Mouse (Mus musculus) limb, embryonic 13.5 days (tissue): ENCODE data around the gene Smim27. TPM values are rescaled to one million over a fixed set of nuclear protein-coding genes. Genes with fewer than 3 reads are reported as not detected.

Experiments used
- ATAC-seq: fragments of 200-750 bp; cut with Nextera tagmentation; 2 replicates; pipeline ENCODE4 v1.8.0; 2017; ENCODE audit warnings: low read depth, moderate number of reproducible peaks, moderate TSS enrichment; ENCODE audit not compliant: low FRiP score
- H3K27ac ChIP-seq: fragments of 300-500 bp; sonication (generic); 2 replicates; pipeline ENCODE4 v1.5.1; 2015; ENCODE audit warnings: inconsistent platforms, mild to moderate bottlenecking, moderate library complexity
- H3K27me3 ChIP-seq: fragments of 300-500 bp; sonication (generic); 2 replicates; pipeline ENCODE4 v1.6.1; 2015; ENCODE audit warnings: mild to moderate bottlenecking, inconsistent platforms
- H3K36me3 ChIP-seq: fragments of 300-500 bp; sonication (generic); 2 replicates; pipeline ENCODE4 v1.6.1; 2015; ENCODE audit warnings: inconsistent platforms, mild to moderate bottlenecking, moderate library complexity
- H3K4me1 ChIP-seq: fragments of 300-500 bp; sonication (generic); 2 replicates; pipeline ENCODE4 v1.6.1; 2015; ENCODE audit warnings: inconsistent platforms
- H3K4me2 ChIP-seq: fragments of 300-500 bp; sonication (generic); replicated peaks from 2 replicates; pipeline ENCODE4 v1.6.1; 2015; ENCODE audit warnings: inconsistent platforms, mild to moderate bottlenecking, moderate library complexity
- H3K4me3 ChIP-seq: fragments of 300-500 bp; sonication (generic); 2 replicates; pipeline ENCODE4 v1.5.1; 2015; ENCODE audit warnings: moderate library complexity, mild to moderate bottlenecking, inconsistent platforms
- H3K9ac ChIP-seq: fragments of 300-500 bp; sonication (generic); 2 replicates; pipeline ENCODE4 v1.6.1; 2015; ENCODE audit warnings: mild to moderate bottlenecking, inconsistent platforms
- H3K9me3 ChIP-seq: fragments of 300-500 bp; sonication (generic); 2 replicates; pipeline ENCODE4 v1.6.1; 2016; ENCODE audit warnings: inconsistent platforms
- WGBS: fragments of 180-500 bp; shearing (Covaris S2); methylation state at CpG from one replicate; pipeline ENCODE4 v1.1.7; 2015; 5-methylcytosine and 5-hydroxymethylcytosine counted together
- polyA plus RNA-seq: library from polyadenylated mRNA; unstranded; fragments of >200 nt; fragmentation: Nextera tagmentation; extraction: Ambion mirVana; gene quantifications from 2 replicates; pipeline ENCODE4 v1.2.1, GENCODE M21; 2015

Gene Smim27
- polyA plus RNA-seq, 1 experiment from 2014 or later, result 33.6 TPM

DNA sequence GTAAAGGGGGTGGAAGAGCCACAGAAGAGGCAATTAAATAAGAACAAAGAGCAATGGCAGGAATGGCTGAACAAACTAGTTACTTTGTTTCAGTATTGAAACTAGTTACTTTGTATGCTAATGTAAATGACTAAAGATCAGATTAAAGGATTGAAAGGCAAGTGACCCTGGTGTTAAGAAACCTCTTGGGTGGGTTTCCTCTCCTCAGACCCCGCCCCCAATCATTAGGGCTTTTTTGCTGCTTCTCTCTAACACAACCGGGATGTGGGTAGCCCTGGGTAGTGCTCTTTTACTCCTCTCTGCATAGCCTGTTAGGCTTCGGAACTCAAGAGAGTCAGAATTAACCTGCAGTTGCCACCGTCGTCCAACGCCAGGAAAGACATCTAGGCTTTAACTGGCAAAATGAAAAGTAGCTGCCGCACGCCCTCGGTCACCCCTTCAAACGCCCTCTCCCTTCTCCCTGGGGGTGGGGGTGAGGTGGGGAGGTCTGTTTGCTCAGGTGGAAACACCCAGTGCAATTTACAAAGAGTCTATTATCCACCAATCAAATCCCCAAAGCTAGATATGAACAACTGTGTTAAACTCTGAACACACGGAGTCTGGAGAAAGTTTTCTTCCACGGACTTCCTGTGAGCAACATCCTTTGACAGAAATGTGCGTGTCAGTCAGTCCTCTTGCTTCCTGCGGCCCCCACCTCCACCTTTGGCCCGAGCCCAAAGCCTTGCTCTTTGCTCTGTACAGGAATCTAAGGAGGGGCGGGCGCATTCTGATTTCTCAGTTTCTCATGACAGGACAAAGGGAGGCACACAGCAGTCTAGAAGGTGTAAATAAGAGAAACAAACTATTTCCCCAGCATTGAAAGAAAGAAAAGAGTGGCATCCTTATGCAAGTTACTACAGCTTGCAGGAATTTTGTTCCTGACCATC lies 30.6 kb upstream of the Smim27 start:
- H3K4me1 ChIP-seq, result peaks cover 9% of the 10 kb centered on the region; the same call in 1 of the 2 replicates
- H3K9me3 ChIP-seq, result no peaks in the 10 kb centered on the region
- WGBS, result 2% methylated on average over 17 of the region's 17 CpGs
- peak overlapping the region; percentile 33; the same call in 1 of the 2 replicates for H3K27ac ChIP-seq
- ATAC-seq, result peak; percentile 67; the same call in 1 of the 2 replicates
- peak overlapping the region; percentile 72 for H3K9ac ChIP-seq
- H3K4me2 ChIP-seq, result peak overlapping the region; percentile 87
- peaks cover 3% of the 10 kb centered on the region for H3K36me3 ChIP-seq
- H3K27me3 ChIP-seq, result no peaks in the 10 kb centered on the region
- peak overlapping the region; percentile 64 for H3K4me3 ChIP-seq

DNA sequence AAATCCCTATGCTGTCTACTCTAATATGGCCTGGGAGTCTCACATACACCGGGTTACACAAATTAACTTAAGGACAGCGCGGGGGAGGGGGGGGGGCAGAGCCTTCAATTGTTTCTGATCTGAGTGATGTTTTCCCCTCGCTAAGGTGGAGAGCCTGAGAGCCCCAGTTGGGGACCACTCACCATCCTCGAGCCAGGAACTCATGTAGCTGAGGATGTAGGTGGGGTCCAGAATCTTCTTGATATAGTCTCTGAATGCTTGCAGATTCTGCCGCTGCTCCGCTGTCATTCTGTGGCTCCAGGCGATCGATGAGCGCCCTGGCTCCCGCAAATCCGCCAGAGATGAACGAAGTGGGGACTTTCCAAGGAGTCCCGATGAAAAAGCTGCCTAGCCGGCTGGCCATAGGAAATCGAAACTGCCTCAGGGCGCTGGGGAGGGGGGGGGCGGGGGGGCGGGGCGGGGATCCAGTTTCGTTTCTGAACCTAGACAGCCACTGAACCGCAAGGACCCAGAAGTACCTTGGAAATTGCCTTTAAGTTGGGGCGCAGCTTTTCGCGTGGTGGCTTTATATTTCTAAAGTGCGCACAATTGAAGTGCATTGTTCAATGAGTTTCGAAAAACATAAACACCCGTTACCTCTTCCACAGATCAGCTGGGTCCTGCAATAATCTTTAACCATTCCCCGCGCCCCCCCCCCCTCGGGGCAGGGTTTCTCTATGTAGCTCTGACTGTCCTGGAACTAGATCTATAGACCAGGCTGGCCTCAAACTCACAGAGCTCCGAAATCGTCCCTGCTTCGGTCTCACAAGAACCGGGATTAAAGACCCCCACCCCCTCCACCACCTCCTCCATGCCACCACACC lies 29.7 kb upstream of the Smim27 start, which contains the start of gene Ddx58:
Gene Ddx58 (minus strand): TSS at position 420 of the 863 bp plus-strand sequence.
- peak within 1 kb of the TSS; percentile 87 for H3K4me2 ChIP-seq
- peak within 1 kb of the TSS; percentile 72 for H3K9ac ChIP-seq
- H3K4me3 ChIP-seq, result peak within 1 kb of the TSS; percentile 64
- peaks cover 9% of the 10 kb centered on the region; the same call in 1 of the 2 replicates for H3K4me1 ChIP-seq
- ATAC-seq, result peak; percentile 62; the same call in 1 of the 2 replicates
- WGBS, result 3% methylated on average over 35 of the region's 35 CpGs
- peaks cover 1% of the 10 kb centered on the region for H3K36me3 ChIP-seq
- peak within 1 kb of the TSS; percentile 33; the same call in 1 of the 2 replicates for H3K27ac ChIP-seq
- H3K27me3 ChIP-seq, result no peaks in the 10 kb centered on the region
- H3K9me3 ChIP-seq, result no peaks in the 10 kb centered on the region

DNA sequence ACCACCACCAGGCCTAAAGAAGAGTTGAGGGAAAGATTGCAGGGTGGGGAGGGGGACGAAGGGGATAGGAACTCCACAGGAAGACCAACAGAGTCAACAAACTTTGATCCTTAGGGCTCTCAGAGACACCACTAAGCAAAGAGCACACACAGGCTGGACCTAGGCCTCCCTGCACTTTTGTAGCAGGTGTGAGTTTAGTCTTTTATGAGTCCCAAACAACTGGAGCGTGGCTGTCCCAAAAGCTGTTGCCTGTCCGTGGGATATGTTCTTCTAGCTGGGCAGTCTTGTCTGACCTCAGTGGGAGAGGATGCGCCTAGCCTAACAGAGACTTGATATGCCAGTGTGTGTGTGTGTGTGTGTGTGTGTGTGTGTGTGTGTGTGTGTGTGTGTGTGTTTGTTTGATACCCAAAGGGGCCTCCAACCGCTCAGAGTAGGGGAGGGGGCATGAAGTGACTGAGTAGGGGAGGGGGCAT lies 29.1 kb upstream of the Smim27 start:
- 0 out of 2 replicates have a peak, but pooled peaks have one; percentile 24 for ATAC-seq
- H3K9ac ChIP-seq, result peak overlapping the region; percentile 72
- 41% methylated on average over 5 of the region's 5 CpGs for WGBS

DNA sequence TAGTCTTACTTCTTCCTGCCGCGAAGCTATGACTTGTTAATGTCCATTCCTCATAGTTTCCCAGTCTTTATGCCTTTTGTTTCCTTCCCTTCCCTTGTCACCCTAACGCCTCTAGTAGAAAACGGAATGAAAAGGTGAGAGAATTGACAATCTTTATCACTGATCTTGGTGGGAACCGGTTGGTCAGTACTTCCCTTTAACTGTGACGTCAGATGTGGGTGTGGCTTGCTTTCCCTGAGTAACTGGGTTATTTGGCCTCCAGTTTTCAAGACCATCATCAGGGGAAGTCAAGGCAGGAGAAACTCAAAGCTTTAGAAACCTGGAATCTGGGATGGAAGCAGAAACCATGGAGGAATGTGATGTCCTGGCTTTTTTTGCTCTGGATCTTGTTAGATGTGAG lies 27.5 kb upstream of the Smim27 start:
- Histone ChIP-seq H3K4me2 (no peak overlapping the region), H3K9me3 (no peaks in the 10 kb centered on the region), H3K36me3 (no peaks in the 10 kb centered on the region), H3K27me3 (no peaks in the 10 kb centered on the region), H3K4me3 (no peak overlapping the region), H3K27ac (no peak overlapping the region), H3K9ac (no peak overlapping the region), H3K4me1 (peaks cover 9% of the 10 kb centered on the region; the same call in 1 of the 2 replicates)
- no peak for ATAC-seq
- WGBS, result 53% methylated on average over 6 of the region's 6 CpGs

More for the DNA sequence above, 29.1 kb upstream of the Smim27 start:
- Histone ChIP-seq H3K27ac (no peak overlapping the region), H3K4me1 (peaks cover 9% of the 10 kb centered on the region; the same call in 1 of the 2 replicates), H3K27me3 (no peaks in the 10 kb centered on the region), H3K9me3 (no peaks in the 10 kb centered on the region), H3K4me3 (peak overlapping the region; percentile 64), H3K36me3 (no peaks in the 10 kb centered on the region), H3K4me2 (peak overlapping the region; percentile 87)

DNA sequence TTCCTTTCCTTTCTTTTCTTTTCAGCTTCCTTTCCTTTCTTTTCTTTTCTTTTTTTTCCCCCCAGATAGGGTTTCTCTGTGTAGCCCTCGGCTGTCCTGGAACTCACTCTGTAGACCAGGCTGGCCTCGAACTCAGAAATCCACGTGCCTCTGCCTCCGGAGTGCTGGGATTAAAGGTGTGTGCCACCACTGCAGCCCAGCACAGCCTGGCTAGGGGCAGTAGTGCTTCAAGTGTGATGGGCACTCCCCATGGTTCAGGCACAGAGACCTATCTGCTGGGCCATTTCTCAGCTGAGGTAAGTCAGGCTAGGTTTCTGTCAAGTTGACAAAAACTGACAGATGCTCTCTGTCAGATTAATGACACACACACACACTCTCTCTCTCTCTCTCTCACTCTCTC lies 26.4 kb upstream of the Smim27 start:
- H3K9ac ChIP-seq, result no peak overlapping the region
- no peaks in the 10 kb centered on the region for H3K27me3 ChIP-seq
- no peaks in the 10 kb centered on the region for H3K9me3 ChIP-seq
- no peak overlapping the region for H3K27ac ChIP-seq
- 83% methylated on average over 4 of the region's 4 CpGs for WGBS
- ATAC-seq, result no peak
- H3K36me3 ChIP-seq, result no peaks in the 10 kb centered on the region
- no peak overlapping the region for H3K4me2 ChIP-seq
- H3K4me1 ChIP-seq, result peaks cover 9% of the 10 kb centered on the region; the same call in 1 of the 2 replicates
- H3K4me3 ChIP-seq, result no peak overlapping the region

DNA sequence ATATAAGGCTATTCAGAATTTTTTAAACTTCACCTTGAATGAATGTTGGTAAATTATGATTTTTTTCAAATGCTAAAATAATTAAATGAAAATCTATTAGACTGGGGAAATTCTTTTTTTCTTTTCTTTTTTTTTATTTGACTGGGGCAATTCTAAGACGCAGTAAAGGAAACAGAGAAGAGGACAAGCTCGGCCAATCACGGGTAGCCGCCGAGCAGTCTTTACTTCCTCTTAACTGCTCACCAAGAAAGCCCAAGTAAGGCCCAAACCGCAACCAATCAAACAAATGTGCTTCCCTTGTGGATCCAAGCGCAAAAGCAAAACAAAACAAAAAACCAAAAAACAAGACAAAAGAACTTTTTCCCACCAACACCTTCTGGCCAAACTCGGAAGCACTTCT lies 25.3 kb upstream of the Smim27 start:
- no peak overlapping the region for H3K27ac ChIP-seq
- H3K9ac ChIP-seq, result no peak overlapping the region
- H3K9me3 ChIP-seq, result no peaks in the 10 kb centered on the region
- H3K4me2 ChIP-seq, result no peak overlapping the region
- no peak for ATAC-seq
- no peaks in the 10 kb centered on the region for H3K36me3 ChIP-seq
- WGBS, result 86% methylated on average over 8 of the region's 8 CpGs
- no peak overlapping the region for H3K4me3 ChIP-seq
- H3K27me3 ChIP-seq, result no peaks in the 10 kb centered on the region
- 0 out of 2 replicates have a peak, but pooled peaks cover under 1% of the 10 kb centered on the region for H3K4me1 ChIP-seq

DNA sequence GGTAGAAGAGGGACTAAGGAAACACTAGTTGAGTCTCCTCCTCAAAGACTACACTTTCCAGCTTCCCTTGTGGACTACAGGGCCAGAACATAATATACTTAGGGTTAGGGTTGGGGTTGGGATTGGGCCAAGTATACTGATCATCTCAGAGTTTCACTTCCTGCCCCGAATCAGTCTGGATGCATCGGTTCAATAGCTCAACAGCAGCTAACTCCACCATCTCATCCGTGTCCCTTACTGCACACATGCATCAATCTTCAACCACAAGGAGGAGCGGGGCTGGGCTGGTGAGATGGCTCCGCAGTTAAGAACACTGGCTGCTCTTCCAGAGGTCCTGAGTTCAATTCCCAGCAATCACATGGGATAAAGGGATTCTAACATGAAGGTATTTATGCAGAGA lies 18.4 kb upstream of the Smim27 start:
- no peak overlapping the region for H3K4me3 ChIP-seq
- no peaks in the 10 kb centered on the region for H3K36me3 ChIP-seq
- WGBS, result 95% methylated on average over 5 of the region's 5 CpGs
- 0 out of 2 replicates have a peak, but pooled peaks cover 4% of the 10 kb centered on the region for H3K4me1 ChIP-seq
- no peak for ATAC-seq
- no peak overlapping the region for H3K4me2 ChIP-seq
- no peak overlapping the region for H3K9ac ChIP-seq
- H3K27ac ChIP-seq, result no peak overlapping the region
- no peaks in the 10 kb centered on the region for H3K9me3 ChIP-seq
- no peaks in the 10 kb centered on the region for H3K27me3 ChIP-seq

DNA sequence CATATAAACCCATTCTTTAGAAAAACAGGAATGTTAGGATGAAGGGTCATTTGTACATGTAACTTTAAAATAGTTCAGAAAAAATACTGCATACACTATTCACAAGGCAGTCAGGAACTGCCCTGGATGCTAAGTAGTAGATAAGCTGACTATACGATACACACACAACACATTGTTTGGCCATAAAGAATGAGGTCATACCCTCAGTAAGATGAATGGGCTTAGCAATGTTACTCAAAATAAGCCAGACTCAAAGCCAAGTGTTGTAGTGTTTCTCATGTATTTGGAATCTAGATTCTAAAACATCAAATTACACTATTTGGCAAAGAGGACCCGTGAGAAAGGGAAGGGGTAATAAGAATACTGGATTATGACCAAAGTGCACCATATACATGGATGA lies 15.6 kb upstream of the Smim27 start:
- H3K4me1 ChIP-seq, result 0 out of 2 replicates have a peak, but pooled peaks cover 4% of the 10 kb centered on the region
- ATAC-seq, result no peak
- H3K27ac ChIP-seq, result no peak overlapping the region
- no peak overlapping the region for H3K4me2 ChIP-seq
- H3K9me3 ChIP-seq, result no peaks in the 10 kb centered on the region
- peaks cover 15% of the 10 kb centered on the region for H3K36me3 ChIP-seq
- 55% methylated on average over 2 of the region's 2 CpGs for WGBS
- no peaks in the 10 kb centered on the region for H3K27me3 ChIP-seq
- H3K4me3 ChIP-seq, result no peak overlapping the region
- H3K9ac ChIP-seq, result no peak overlapping the region

DNA sequence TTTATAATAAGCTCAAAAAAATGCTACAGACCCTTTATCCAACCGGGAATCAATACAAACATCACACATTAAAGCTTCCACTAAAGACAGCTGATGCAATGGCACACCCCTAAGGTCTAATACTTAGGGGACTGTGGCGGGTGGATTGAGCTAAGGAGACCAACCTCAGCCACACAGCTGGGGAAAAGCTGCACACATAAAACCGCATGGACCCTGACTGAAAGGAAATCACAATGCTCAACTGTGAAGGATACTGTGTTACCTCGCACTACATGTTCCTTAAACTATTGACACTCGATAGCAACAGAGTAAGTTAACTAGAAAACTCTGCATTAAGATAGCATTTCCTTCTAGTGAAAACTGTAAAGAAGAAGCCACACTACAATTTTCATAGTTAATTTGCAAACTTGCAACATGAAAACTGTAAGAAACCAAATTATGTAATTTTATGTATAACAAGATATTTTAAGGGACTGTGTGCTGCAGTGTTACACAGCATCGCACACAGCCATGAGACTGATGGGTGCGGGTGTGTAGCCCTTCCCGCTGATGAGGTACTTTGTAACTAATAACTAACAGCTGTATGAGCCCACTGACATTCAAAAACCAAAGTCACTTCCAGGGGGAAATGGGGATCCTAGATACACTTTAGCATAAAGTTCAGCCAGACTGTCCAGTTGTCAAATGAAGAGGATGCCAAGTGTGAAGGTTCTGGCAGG lies 14.8 kb upstream of the Smim27 start:
- H3K27me3 ChIP-seq, result no peaks in the 10 kb centered on the region
- no peak overlapping the region for H3K4me2 ChIP-seq
- ATAC-seq, result peak; percentile 66
- no peak overlapping the region for H3K9ac ChIP-seq
- peaks cover 21% of the 10 kb centered on the region for H3K36me3 ChIP-seq
- 51% methylated on average over 8 of the region's 8 CpGs for WGBS
- H3K27ac ChIP-seq, result peak overlapping the region; percentile 16; the same call in 1 of the 2 replicates
- 0 out of 2 replicates have a peak, but pooled peaks cover 4% of the 10 kb centered on the region for H3K4me1 ChIP-seq
- no peaks in the 10 kb centered on the region for H3K9me3 ChIP-seq
- H3K4me3 ChIP-seq, result no peak overlapping the region

DNA sequence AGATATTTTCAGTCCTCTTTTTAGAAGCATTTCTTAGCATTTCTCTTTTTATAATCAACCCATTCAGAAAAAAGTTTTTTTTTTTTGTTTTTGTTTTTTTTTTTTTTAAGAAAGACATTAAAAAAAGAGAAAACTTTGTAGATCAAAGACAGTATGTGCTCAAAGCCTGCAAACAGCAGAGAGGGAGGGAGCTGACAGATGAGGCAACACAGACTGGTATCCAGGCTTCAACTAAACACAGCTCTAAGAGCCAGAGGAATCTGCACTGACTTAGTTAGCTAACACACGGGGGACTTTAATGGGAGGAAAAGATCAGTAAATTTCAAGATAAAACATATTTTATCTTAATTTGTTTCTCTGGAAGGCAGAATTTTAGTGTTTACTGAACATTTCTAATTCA lies 5.1 kb upstream of the Smim27 start:
- Histone ChIP-seq H3K4me1 (peaks cover 24% of the 10 kb centered on the region), H3K36me3 (peaks cover 68% of the 10 kb centered on the region), H3K4me3 (no peak overlapping the region), H3K4me2 (no peak overlapping the region), H3K9ac (no peak overlapping the region), H3K9me3 (no peaks in the 10 kb centered on the region), H3K27ac (no peak overlapping the region), H3K27me3 (no peaks in the 10 kb centered on the region)
- no peak for ATAC-seq
- WGBS, result 76% methylated on average over 1 of the region's 1 CpGs

DNA sequence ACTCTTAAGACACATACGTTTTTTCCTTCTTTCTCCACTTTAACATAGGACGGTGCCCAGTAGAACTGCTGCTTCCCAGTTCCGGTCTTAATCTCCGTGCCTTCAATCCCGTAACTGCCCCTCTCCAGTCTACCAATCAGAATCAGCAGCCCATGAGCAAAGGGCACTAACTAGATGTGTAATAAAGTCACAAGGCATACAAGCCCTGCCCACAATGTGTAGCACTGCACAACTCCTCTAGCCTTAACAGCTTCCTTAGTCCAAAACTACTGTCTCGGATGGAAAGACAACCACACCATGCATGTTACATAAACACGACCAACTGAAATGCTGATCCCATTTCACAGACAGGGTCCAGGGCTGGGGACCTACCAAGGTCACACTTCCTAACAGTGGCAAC lies 1.7 kb upstream of the Smim27 start:
- peak overlapping the region; percentile 95 for H3K4me2 ChIP-seq
- peak overlapping the region; percentile 89 for H3K4me3 ChIP-seq
- no peaks in the 10 kb centered on the region for H3K27me3 ChIP-seq
- peaks cover 43% of the 10 kb centered on the region for H3K36me3 ChIP-seq
- H3K9me3 ChIP-seq, result no peaks in the 10 kb centered on the region
- ATAC-seq, result no peak
- H3K27ac ChIP-seq, result no peak overlapping the region
- 73% methylated on average over 7 of the region's 7 CpGs for WGBS
- peak overlapping the region; percentile 95 for H3K9ac ChIP-seq
- H3K4me1 ChIP-seq, result peaks cover 24% of the 10 kb centered on the region
